Mouse (Mus musculus) hindbrain, embryonic 16.5 days (tissue): ENCODE results near the gene Nod1. TPM values are rescaled to one million over a fixed set of nuclear protein-coding genes. Genes with fewer than 3 reads are reported as not detected.

Experiments
- ATAC-seq: fragments of 200-750 bp; cut with Nextera tagmentation; 2 replicates; pipeline ENCODE4 v1.8.0; 2017; ENCODE audit warnings: moderate TSS enrichment, moderate library complexity
- H3K27ac ChIP-seq: fragments of 300-500 bp; sonication (generic); 2 replicates; pipeline ENCODE4 v1.5.1; 2014; ENCODE audit warnings: low read depth, mild to moderate bottlenecking, control low read depth, low read length, moderate library complexity
- H3K27me3 ChIP-seq: fragments of 300-500 bp; sonication (generic); replicated peaks from 2 replicates; pipeline ENCODE4 v1.6.1; 2014; ENCODE audit warnings: low read length; ENCODE audit not compliant: control insufficient read depth, insufficient read depth
- H3K36me3 ChIP-seq: fragments of 300-500 bp; sonication (generic); 2 replicates; pipeline ENCODE4 v1.6.1; 2014; ENCODE audit warnings: mild to moderate bottlenecking, low read length, moderate library complexity, mixed read lengths; ENCODE audit not compliant: control insufficient read depth, insufficient read depth
- H3K4me1 ChIP-seq: fragments of 300-500 bp; sonication (generic); 2 replicates; pipeline ENCODE4 v1.6.1; 2014; ENCODE audit warnings: low read depth, low read length; ENCODE audit not compliant: control insufficient read depth, insufficient read depth
- H3K4me2 ChIP-seq: fragments of 300-500 bp; sonication (generic); 2 replicates; pipeline ENCODE4 v1.6.1; 2014; ENCODE audit warnings: mild to moderate bottlenecking, low read length, control low read depth, moderate library complexity
- H3K4me3 ChIP-seq: fragments of 300-500 bp; sonication (generic); 2 replicates; pipeline ENCODE4 v1.5.1; 2014; ENCODE audit warnings: mild to moderate bottlenecking, low read length, control low read depth, moderate library complexity
- H3K9ac ChIP-seq: fragments of 300-500 bp; sonication (generic); 2 replicates; pipeline ENCODE4 v1.6.1; 2014; ENCODE audit warnings: low read depth, mild to moderate bottlenecking, control low read depth, low read length, moderate library complexity
- H3K9me3 ChIP-seq: fragments of 300-500 bp; sonication (generic); 2 replicates; pipeline ENCODE4 v1.6.1; 2014; ENCODE audit warnings: mild to moderate bottlenecking, low read length, moderate library complexity; ENCODE audit not compliant: control insufficient read depth
- WGBS: fragments of 180-500 bp; shearing (Covaris S2); extraction: QIAGEN DNeasy Blood & Tissue Kit; methylation state at CpG from one replicate; pipeline ENCODE4 v1.1.7; 2014; 5-methylcytosine and 5-hydroxymethylcytosine counted together
- polyA plus RNA-seq: library from polyadenylated mRNA; unstranded; fragments of >200 nt; fragmentation: Nextera tagmentation; extraction: Ambion mirVana; gene quantifications from 2 replicates; pipeline ENCODE4 v1.2.1, GENCODE M21; 2015

Gene Nod1
- polyA plus RNA-seq, 1 experiment from 2014 or later, result 3.1 TPM

GRCm38 (mm10) chr6:54969801-54970200, 2.6 kb downstream of the Nod1 start:
- no peak for ATAC-seq
- H3K4me3 ChIP-seq, result no peak overlapping the region
- WGBS, result 68% methylated on average over 2 of the region's 2 CpGs
- no peak overlapping the region for H3K27ac ChIP-seq
- H3K36me3 ChIP-seq, result no peaks in the 10 kb centered on the region
- peaks cover 5% of the 10 kb centered on the region for H3K27me3 ChIP-seq
- no peak overlapping the region for H3K9ac ChIP-seq
- H3K9me3 ChIP-seq, result no peaks in the 10 kb centered on the region
- H3K4me2 ChIP-seq, result no peak overlapping the region
- peaks cover 3% of the 10 kb centered on the region for H3K4me1 ChIP-seq

DNA sequence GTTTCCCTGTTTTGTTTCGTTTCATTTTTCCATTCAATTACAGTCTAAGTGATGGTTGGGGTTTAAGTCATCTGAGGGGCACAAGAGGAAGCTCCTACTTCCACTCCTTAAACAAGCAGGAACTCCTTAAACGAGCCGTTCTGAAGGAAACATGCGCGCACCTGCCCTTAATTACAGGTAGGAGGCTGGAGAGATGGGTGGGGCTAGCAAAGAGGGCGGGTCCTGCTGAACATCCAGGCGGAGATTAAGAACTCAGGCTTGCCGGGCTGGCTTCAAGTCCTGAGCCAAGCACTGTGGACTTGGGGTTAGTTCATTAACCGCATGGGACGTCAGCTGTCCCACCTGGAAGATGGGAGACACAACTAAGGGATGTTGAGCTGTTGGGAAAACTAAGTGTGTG, 4.8 kb downstream of the Nod1 start:
- Histone ChIP-seq H3K27ac (no peak overlapping the region), H3K27me3 (peaks cover 3% of the 10 kb centered on the region; the same call in 1 of the 2 replicates), H3K4me3 (no peak overlapping the region), H3K36me3 (no peaks in the 10 kb centered on the region), H3K9ac (no peak overlapping the region), H3K4me1 (no peaks in the 10 kb centered on the region; the same call in 1 of the 2 replicates), H3K4me2 (no peak overlapping the region), H3K9me3 (no peaks in the 10 kb centered on the region)
- no peak for ATAC-seq
- 47% methylated on average over 10 of the region's 10 CpGs for WGBS

GRCm38 (mm10) chr6:54965234-54965633, 7.2 kb downstream of the Nod1 start:
- Histone ChIP-seq H3K4me1 (no peaks in the 10 kb centered on the region), H3K36me3 (no peaks in the 10 kb centered on the region), H3K9ac (no peak overlapping the region), H3K4me2 (no peak overlapping the region), H3K27me3 (no peaks in the 10 kb centered on the region), H3K27ac (no peak overlapping the region), H3K4me3 (no peak overlapping the region), H3K9me3 (no peaks in the 10 kb centered on the region)
- 61% methylated on average over 5 of the region's 5 CpGs for WGBS
- no peak for ATAC-seq

DNA sequence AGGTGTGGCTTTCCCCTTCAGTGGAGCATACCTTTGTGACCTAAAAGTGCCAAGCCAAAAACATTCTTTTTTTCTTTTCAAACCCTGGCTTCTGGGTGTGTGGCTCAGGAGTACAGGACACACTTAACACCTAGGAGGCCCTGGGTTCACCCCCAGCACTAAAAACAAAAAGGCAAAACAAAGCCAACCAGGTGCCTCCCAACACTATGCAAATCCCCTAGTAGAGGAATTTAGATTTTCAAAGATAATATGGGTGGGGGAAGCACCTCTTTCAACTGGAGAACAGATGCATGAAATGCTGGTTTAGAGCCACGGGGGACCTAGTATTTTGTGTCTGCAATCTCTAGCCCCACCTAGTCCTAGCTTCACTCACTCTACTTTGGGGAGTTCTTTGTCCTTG, 7.7 kb downstream of the Nod1 start:
- Histone ChIP-seq H3K27me3 (no peaks in the 10 kb centered on the region), H3K4me1 (no peaks in the 10 kb centered on the region), H3K4me3 (no peak overlapping the region), H3K4me2 (no peak overlapping the region), H3K9ac (no peak overlapping the region), H3K27ac (no peak overlapping the region), H3K36me3 (no peaks in the 10 kb centered on the region), H3K9me3 (no peaks in the 10 kb centered on the region)
- WGBS, result 73% methylated on average over 1 of the region's 1 CpGs
- ATAC-seq, result no peak

DNA sequence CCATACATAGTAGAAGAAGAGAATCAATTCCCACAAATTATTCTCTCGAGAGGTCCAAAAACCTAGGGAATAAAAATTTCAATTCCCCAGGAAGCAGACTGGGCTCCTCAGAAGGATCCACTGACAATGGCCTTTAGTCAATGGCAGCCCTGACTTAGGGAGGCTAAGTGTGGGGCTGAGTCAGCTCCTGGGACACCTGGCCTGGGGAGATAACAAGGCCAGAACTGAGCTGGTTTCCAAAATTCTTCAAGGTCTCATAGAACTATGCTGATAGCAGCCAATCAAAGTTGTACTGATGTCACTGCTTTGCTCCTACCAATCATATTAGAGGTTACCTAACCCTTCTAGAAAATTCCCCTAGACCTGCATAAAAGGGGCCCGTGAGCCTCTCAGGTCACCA, 8.8 kb downstream of the Nod1 start:
- Histone ChIP-seq H3K36me3 (no peaks in the 10 kb centered on the region), H3K27me3 (no peaks in the 10 kb centered on the region), H3K4me2 (no peak overlapping the region), H3K4me3 (no peak overlapping the region), H3K4me1 (no peaks in the 10 kb centered on the region), H3K27ac (no peak overlapping the region), H3K9me3 (no peaks in the 10 kb centered on the region), H3K9ac (no peak overlapping the region)
- no peak for ATAC-seq
- 87% methylated on average over 2 of the region's 2 CpGs for WGBS

DNA sequence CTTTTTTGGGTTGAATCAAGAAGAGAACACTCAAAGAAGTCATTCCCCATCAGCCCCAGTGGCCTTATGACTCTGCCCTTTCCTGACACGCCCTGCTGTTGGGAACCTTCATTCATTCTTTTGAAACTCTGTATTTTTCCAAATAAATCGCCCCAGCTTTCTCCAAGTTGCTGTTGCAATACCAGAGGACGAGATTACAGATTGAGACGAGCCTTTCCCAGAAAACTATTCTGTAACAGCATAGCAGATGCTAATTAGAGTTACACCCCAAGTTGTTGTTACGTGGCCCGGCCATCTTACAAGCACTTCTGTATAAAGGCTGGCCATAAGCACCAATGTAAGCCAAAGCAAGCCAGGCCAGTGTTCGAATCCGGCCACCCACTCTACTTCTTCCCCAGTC, 14.8 kb downstream of the Nod1 start:
- H3K9ac ChIP-seq, result no peak overlapping the region
- no peak overlapping the region for H3K27ac ChIP-seq

GRCm38 (mm10) chr6:54956425-54956824, 16.0 kb downstream of the Nod1 start:
- Histone ChIP-seq H3K27ac (no peak overlapping the region), H3K36me3 (no peaks in the 10 kb centered on the region), H3K4me1 (no peaks in the 10 kb centered on the region), H3K4me3 (no peak overlapping the region), H3K4me2 (no peak overlapping the region), H3K27me3 (no peaks in the 10 kb centered on the region), H3K9ac (no peak overlapping the region), H3K9me3 (0 out of 2 replicates have a peak, but pooled peaks cover 2% of the 10 kb centered on the region)
- peak; percentile 30; the same call in 1 of the 2 replicates for ATAC-seq
- 86% methylated on average over 1 of the region's 1 CpGs for WGBS

More for the DNA sequence above, 14.8 kb downstream of the Nod1 start:
- WGBS, result 93% methylated on average over 8 of the region's 8 CpGs
- Histone ChIP-seq H3K36me3 (no peaks in the 10 kb centered on the region), H3K4me1 (no peaks in the 10 kb centered on the region), H3K27me3 (no peaks in the 10 kb centered on the region), H3K4me3 (no peak overlapping the region), H3K9me3 (0 out of 2 replicates have a peak, but pooled peaks cover under 1% of the 10 kb centered on the region), H3K4me2 (no peak overlapping the region)
- no peak for ATAC-seq

GRCm38 (mm10) chr6:54955949-54956348, 16.5 kb downstream of the Nod1 start:
- no peak for ATAC-seq
- no peak overlapping the region for H3K27ac ChIP-seq
- no peaks in the 10 kb centered on the region for H3K4me1 ChIP-seq
- H3K9me3 ChIP-seq, result 0 out of 2 replicates have a peak, but pooled peaks cover 2% of the 10 kb centered on the region
- H3K27me3 ChIP-seq, result no peaks in the 10 kb centered on the region
- H3K9ac ChIP-seq, result no peak overlapping the region
- H3K36me3 ChIP-seq, result no peaks in the 10 kb centered on the region
- no peak overlapping the region for H3K4me3 ChIP-seq
- no peak overlapping the region for H3K4me2 ChIP-seq

DNA sequence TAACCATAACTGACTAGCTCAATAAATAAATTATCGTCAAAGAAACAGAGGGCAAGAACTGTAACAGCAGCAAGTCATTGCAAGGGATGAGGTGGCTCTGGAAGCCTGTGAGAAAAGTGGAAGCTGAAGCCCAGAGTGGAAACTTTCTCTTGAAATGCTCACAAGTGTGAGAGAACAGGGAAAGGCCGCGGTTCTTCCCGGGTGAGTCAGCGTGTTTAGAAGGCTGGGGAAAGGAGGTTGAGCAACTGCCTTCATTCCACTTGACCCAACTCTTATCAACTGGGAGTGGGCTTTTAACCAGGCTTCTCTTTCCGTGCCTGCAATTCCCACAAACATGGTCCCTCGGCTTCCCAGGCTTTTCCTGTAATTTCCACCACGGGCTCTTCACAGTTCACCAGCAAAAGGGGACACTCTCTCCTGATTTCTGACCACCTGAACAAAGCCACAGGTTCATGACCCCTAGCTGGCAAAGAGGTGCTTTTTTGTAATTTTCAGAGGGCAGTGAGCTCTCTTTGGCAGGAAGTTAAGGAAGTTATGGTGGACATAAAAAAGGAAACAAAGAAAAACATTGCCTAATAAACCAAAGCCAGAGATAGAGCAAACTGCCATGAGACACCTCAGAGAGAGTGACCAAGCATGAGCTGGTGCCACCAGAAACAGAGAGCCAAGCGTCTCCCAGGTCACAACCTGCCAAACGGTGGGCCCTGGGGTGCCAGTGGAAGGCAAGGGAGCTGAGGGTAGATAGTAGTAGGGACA, 17.6 kb downstream of the Nod1 start:
- 81% methylated on average over 10 of the region's 10 CpGs for WGBS
- H3K9ac ChIP-seq, result no peak overlapping the region

More for the DNA sequence above, 17.6 kb downstream of the Nod1 start:
- no peak overlapping the region for H3K27ac ChIP-seq
- no peak overlapping the region for H3K4me2 ChIP-seq
- 0 out of 2 replicates have a peak, but pooled peaks cover 2% of the 10 kb centered on the region for H3K9me3 ChIP-seq
- H3K27me3 ChIP-seq, result no peaks in the 10 kb centered on the region
- H3K4me3 ChIP-seq, result no peak overlapping the region
- no peaks in the 10 kb centered on the region for H3K36me3 ChIP-seq
- no peak for ATAC-seq
- H3K4me1 ChIP-seq, result no peaks in the 10 kb centered on the region
